Mouse (Mus musculus): ENCODE data around the gene Gm28051. TPM values are rescaled to one million over a fixed set of nuclear protein-coding genes. Genes with fewer than 3 reads are reported as not detected.

Gene Gm28051
- polyA plus RNA-seq, 1 experiment from 2014 or later: not detected

DNA sequence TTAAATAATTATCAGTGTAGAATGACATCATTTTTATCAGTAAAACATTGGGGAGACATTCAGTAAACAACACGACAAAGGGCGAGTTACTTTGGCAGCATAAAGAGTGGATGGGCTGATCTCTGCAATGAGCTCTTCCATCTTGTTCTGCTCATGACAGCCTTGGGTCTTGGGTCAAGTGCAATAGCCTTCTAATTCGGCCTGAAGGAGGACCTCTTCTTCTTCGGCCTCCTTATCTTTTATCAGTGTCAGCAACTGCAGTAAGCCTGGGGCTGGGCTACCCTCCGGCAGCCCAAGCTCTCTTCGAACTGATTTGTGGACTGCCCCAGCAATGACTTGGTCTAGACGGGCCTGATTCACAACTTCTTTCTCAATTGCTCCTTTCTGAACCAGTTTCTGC is 15.5 kb downstream of the Gm28051 start:
- 0 out of 2 replicates have a peak overlapping the region, but pooled peaks have one; percentile 14 for H3K9ac ChIP-seq
- H3K4me1 ChIP-seq: peaks cover 30% of the 10 kb centered on the region
- WGBS: 56% methylated on average over 7 of the region's 7 CpGs
- peak overlapping the region; percentile 71; the same call in 1 of the 2 replicates for H3K4me3 ChIP-seq
- ATAC-seq (ENCODE audit: extremely low read depth, insufficient number of reproducible peaks, low FRiP score, low TSS enrichment): no peak
- H3K9me3 ChIP-seq: no peaks in the 10 kb centered on the region
- H3K36me3 ChIP-seq: peaks cover 9% of the 10 kb centered on the region; the same call in 1 of the 2 replicates
- no peak overlapping the region for H3K4me2 ChIP-seq
- H3K27ac ChIP-seq (replicated peaks): no peak overlapping the region
- no peaks in the 10 kb centered on the region for H3K27me3 ChIP-seq (replicated peaks)

DNA sequence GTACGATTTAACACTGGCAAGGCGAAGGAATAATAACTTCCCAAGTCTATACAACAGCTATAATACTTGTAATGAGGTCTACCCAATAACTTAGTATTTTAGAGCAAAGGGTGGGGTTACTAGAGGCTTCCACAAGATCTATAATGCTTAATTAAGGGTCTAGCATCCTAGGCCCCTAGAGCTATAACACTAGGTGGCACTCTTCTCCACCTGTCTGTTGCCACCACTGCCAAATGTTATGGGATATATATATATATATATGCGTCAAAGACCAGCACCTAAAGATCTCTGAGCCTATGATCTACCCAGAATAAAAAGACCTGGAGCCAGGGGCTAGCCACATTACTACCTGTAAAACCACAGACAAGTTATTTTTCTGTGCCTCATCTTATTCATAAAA is 17.3 kb downstream of the Gm28051 start:
- no peak overlapping the region for H3K4me2 ChIP-seq
- H3K9me3 ChIP-seq: no peaks in the 10 kb centered on the region
- H3K36me3 ChIP-seq: peaks cover 4% of the 10 kb centered on the region; the same call in 1 of the 2 replicates
- no peak for ATAC-seq (ENCODE audit: extremely low read depth, insufficient number of reproducible peaks, low FRiP score, low TSS enrichment)
- H3K4me3 ChIP-seq: no peak overlapping the region
- no peak overlapping the region for H3K27ac ChIP-seq (replicated peaks)
- no peaks in the 10 kb centered on the region for H3K27me3 ChIP-seq (replicated peaks)
- WGBS: 61% methylated on average over 3 of the region's 3 CpGs
- H3K9ac ChIP-seq: no peak overlapping the region
- peaks cover 27% of the 10 kb centered on the region for H3K4me1 ChIP-seq

GRCm38 (mm10) chr12:102739096-102739495 is 18.5 kb downstream of the Gm28051 start:
- Histone ChIP-seq H3K36me3 (peaks cover 4% of the 10 kb centered on the region; the same call in 1 of the 2 replicates), H3K27me3 (replicated peaks) (no peaks in the 10 kb centered on the region), H3K4me2 (no peak overlapping the region), H3K9me3 (no peaks in the 10 kb centered on the region), H3K4me1 (peaks cover 18% of the 10 kb centered on the region), H3K9ac (0 out of 2 replicates have a peak overlapping the region, but pooled peaks have one; percentile 28), H3K4me3 (no peak overlapping the region), H3K27ac (replicated peaks) (no peak overlapping the region)
- no peak for ATAC-seq (ENCODE audit: extremely low read depth, insufficient number of reproducible peaks, low FRiP score, low TSS enrichment)
- WGBS: 49% methylated on average over 5 of the region's 5 CpGs

DNA sequence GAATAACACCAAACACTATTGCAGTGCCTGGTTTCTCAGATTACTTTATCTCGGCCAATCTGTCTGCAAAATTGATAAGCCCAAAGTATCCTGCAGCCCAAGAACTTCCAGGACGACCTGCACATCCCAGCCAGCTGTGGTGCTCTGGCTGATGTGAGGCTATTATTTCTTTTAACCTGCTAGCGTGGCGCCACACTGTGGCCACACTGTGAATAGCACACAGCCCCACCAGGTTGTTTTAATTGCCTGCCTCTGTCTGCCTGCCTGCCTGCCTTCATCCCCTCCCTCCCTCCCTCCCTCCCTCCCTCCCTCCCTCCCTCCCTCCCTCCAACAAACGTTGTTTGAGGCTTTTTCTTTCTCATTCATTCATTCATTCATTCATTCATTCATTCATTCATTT is 24.2 kb downstream of the Gm28051 start:
- WGBS: 2% methylated on average over 5 of the region's 5 CpGs
- H3K4me3 ChIP-seq: no peak overlapping the region
- no peak for ATAC-seq (ENCODE audit: extremely low read depth, insufficient number of reproducible peaks, low FRiP score, low TSS enrichment)
- no peak overlapping the region for H3K4me2 ChIP-seq
- H3K9ac ChIP-seq: no peak overlapping the region
- H3K9me3 ChIP-seq: no peaks in the 10 kb centered on the region
- no peaks in the 10 kb centered on the region for H3K36me3 ChIP-seq
- no peaks in the 10 kb centered on the region for H3K27me3 ChIP-seq (replicated peaks)
- peaks cover 19% of the 10 kb centered on the region for H3K4me1 ChIP-seq
- no peak overlapping the region for H3K27ac ChIP-seq (replicated peaks)

DNA sequence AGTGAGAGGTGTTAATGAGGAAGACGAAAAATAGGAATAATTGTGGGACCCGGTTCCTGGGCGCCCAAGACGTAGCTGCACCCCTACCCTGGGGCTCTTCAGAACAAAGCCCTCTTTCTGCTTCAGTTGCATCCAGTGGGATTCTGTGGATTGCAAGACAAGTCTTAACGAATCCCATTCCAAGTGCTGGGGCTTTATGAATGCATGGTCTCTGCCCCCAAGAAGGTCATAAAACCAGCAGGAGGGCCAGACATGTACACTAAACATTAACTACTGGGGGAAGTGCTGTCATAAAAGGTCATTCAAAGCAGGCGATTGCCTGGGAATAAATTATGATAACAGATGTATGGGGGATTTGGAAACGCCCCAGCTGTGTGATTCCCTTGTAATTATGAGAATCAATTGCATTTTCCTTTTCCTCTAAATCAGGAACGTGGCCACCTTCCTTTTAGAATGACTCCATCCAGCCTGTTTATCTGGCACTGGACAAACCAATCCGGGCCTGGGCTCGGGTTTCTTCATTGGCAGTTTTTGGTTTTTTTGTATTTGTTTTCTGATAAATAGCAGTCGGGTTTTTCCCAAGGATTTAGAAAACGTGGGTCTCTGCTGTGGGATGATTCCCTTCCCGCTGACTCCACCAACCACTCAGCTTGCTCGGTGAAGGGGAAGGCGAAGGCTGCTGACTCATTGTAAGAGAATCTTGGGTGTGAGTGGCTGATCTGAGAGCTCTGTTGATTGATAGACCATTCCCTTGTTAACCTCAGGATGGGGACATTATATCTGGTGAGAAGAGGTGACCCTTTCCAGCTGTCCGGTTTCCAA is 26.6 kb downstream of the Gm28051 start:
- 0 out of 2 replicates have a peak overlapping the region, but pooled peaks have one; percentile 2 for H3K9ac ChIP-seq
- WGBS: 37% methylated on average over 16 of the region's 16 CpGs
- H3K4me3 ChIP-seq: peak overlapping the region; percentile 33; the same call in 1 of the 2 replicates
- no peaks in the 10 kb centered on the region for H3K27me3 ChIP-seq (replicated peaks)
- peaks cover 19% of the 10 kb centered on the region for H3K4me1 ChIP-seq
- H3K27ac ChIP-seq (replicated peaks): 0 out of 2 replicates have a peak overlapping the region, but pooled peaks have one; percentile 24
- H3K36me3 ChIP-seq: no peaks in the 10 kb centered on the region
- no peaks in the 10 kb centered on the region for H3K9me3 ChIP-seq
- no peak for ATAC-seq (ENCODE audit: extremely low read depth, insufficient number of reproducible peaks, low FRiP score, low TSS enrichment)
- peak overlapping the region; percentile 61 for H3K4me2 ChIP-seq

DNA sequence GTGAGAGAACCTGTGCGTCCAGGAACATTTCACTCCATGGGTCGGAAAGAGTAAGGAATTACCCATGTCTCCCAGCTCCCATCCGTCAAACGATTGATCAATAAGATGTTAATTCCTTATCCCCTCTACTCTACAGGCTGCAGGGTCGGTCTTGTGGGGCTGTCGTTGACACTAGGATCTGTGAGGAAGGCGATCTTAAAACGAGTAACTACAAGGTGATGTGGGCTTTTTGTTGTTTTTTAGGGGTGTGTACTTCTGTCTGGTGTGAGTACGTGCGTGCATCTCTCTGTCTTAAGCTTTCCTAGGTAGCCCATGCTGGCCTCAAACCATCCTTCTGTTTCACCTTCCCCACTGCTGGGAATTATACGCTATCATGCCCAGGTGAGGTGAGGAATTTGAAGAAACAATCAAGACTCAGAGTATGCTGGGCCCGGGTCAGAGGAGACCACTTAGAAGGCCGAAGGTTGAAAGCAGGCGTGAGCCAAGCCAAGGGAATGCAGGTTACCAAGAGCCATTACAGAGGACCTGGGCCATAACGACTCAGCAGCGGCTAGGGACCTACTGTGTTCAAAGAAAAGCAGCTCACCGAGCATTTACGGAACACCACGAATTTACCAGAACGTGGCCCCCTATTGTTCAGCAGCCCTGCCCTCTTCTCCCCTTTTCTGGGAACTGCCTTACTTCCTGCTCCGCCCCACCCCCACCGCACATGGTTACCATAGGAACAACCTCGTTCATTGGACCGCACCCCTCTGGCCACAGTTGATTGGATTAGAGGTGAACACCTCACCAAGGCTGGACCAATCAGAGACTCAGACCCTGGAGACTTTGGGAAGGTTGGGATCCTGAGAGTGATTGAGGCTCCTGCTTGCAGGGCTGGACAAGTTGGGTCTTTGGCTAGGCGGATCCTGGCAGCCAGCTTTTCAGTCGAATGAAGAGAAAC is 27.4 kb downstream of the Gm28051 start:
- whole genome bisulfite sequencing: 39% methylated on average over 26 of the region's 26 CpGs
- no peaks in the 10 kb centered on the region for H3K9me3 ChIP-seq
- no peaks in the 10 kb centered on the region for H3K36me3 ChIP-seq
- H3K27ac ChIP-seq (replicated peaks): 0 out of 2 replicates have a peak overlapping the region, but pooled peaks have one; percentile 24
- peak overlapping the region; percentile 33 for H3K4me3 ChIP-seq
- peaks cover 22% of the 10 kb centered on the region for H3K4me1 ChIP-seq
- H3K27me3 ChIP-seq (replicated peaks): no peaks in the 10 kb centered on the region
- H3K9ac ChIP-seq: peak overlapping the region; percentile 21; the same call in 1 of the 2 replicates
- peak overlapping the region; percentile 61 for H3K4me2 ChIP-seq
- ATAC-seq (ENCODE audit: extremely low read depth, insufficient number of reproducible peaks, low FRiP score, low TSS enrichment): peak; percentile 71; the same call in 1 of the 2 replicates

GRCm38 (mm10) chr12:102725761-102726175 is 31.8 kb downstream of the Gm28051 start:
- no peaks in the 10 kb centered on the region for H3K27me3 ChIP-seq (replicated peaks)
- no peak overlapping the region for H3K4me3 ChIP-seq
- ATAC-seq (ENCODE audit: extremely low read depth, insufficient number of reproducible peaks, low FRiP score, low TSS enrichment): no peak
- no peaks in the 10 kb centered on the region for H3K36me3 ChIP-seq
- no peak overlapping the region for H3K27ac ChIP-seq (replicated peaks)
- 64% methylated on average over 7 of the region's 7 CpGs for WGBS
- no peak overlapping the region for H3K9ac ChIP-seq
- H3K4me1 ChIP-seq: peaks cover 20% of the 10 kb centered on the region
- H3K4me2 ChIP-seq: no peak overlapping the region
- no peaks in the 10 kb centered on the region for H3K9me3 ChIP-seq

- Histone ChIP-seq H3K4me2 (no peak overlapping the region), H3K9me3 (no peaks in the 10 kb centered on the region), H3K27me3 (replicated peaks) (no peaks in the 10 kb centered on the region), H3K27ac (replicated peaks) (no peak overlapping the region), H3K9ac (no peak overlapping the region), H3K4me1 (peaks cover 14% of the 10 kb centered on the region), H3K36me3 (no peaks in the 10 kb centered on the region), H3K4me3 (no peak overlapping the region)
- ATAC-seq (ENCODE audit: extremely low read depth, insufficient number of reproducible peaks, low FRiP score, low TSS enrichment): no peak
- 85% methylated on average over 6 of the region's 6 CpGs for WGBS
These were observed 32.4 kb downstream of the Gm28051 start for GRCm38 (mm10) chr12:102725146-102725545.

GRCm38 (mm10) chr12:102723861-102724260 is 33.7 kb downstream of the Gm28051 start:
- Histone ChIP-seq H3K36me3 (no peaks in the 10 kb centered on the region), H3K4me2 (no peak overlapping the region), H3K4me1 (peaks cover 12% of the 10 kb centered on the region; the same call in 1 of the 2 replicates), H3K4me3 (no peak overlapping the region), H3K9ac (no peak overlapping the region; the same call in 1 of the 2 replicates), H3K27me3 (replicated peaks) (no peaks in the 10 kb centered on the region), H3K27ac (replicated peaks) (peak overlapping the region; percentile 32; the same call in 1 of the 2 replicates), H3K9me3 (no peaks in the 10 kb centered on the region)
- no peak for ATAC-seq (ENCODE audit: extremely low read depth, insufficient number of reproducible peaks, low FRiP score, low TSS enrichment)
- 46% methylated on average over 6 of the region's 6 CpGs for WGBS

DNA sequence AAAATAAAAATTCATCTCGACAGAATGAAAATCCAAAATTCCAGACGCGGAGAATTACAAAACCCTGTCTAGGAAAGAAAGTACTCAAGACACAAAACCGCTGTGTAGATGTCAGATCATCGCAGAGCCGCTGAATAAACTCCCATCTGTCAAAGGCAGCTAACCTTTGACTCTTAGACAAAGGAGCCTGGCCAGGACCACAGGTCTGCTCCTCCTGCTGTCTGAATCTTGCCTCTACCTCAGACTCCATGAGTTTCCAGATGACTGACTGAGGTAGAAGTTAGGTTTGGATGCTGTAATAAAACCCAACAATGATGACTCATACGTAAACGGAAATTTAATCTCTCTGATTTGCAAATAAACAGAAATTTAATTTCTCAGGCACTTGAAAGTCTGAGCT is 34.6 kb downstream of the Gm28051 start:
- H3K9me3 ChIP-seq: no peaks in the 10 kb centered on the region
- peaks cover 12% of the 10 kb centered on the region; the same call in 1 of the 2 replicates for H3K4me1 ChIP-seq
- H3K4me3 ChIP-seq: no peak overlapping the region
- H3K9ac ChIP-seq: no peak overlapping the region
- H3K36me3 ChIP-seq: no peaks in the 10 kb centered on the region
- no peaks in the 10 kb centered on the region for H3K27me3 ChIP-seq (replicated peaks)
- no peak overlapping the region for H3K4me2 ChIP-seq
- no peak for ATAC-seq (ENCODE audit: extremely low read depth, insufficient number of reproducible peaks, low FRiP score, low TSS enrichment)
- 78% methylated on average over 8 of the region's 8 CpGs for WGBS
- H3K27ac ChIP-seq (replicated peaks): no peak overlapping the region

DNA sequence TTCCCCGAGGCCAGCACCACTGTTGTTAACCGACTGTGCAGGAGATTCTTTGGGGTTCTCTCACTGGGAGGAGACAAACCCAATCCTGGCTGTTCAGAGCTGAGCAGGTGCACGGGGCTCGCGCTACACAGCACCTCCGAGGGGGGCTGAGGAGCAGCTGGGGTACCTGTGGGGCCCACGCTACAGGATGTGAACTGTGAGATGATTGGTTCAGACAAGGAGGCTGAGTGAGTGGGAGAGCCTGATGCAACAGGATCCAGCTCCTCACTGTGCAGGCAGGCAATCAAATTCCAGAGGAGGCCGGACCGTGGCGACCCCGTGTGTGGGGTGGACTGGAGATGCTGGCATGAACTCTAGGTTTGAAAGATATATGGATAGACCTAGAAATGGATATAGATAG is 35.1 kb downstream of the Gm28051 start:
- Histone ChIP-seq H3K4me1 (peaks cover 14% of the 10 kb centered on the region; the same call in 1 of the 2 replicates), H3K9me3 (no peaks in the 10 kb centered on the region), H3K27ac (replicated peaks) (no peak overlapping the region), H3K27me3 (replicated peaks) (no peaks in the 10 kb centered on the region), H3K4me2 (no peak overlapping the region), H3K36me3 (no peaks in the 10 kb centered on the region), H3K9ac (no peak overlapping the region), H3K4me3 (no peak overlapping the region)
- WGBS: 55% methylated on average over 11 of the region's 11 CpGs
- no peak for ATAC-seq (ENCODE audit: extremely low read depth, insufficient number of reproducible peaks, low FRiP score, low TSS enrichment)
